Mouse (Mus musculus) CD8-positive naive resting alpha-beta T cell, adult 2 months (primary cell): ENCODE results near the gene Tcstv3.
"Not testable (repeated sequence)": the region's sequence is repeated elsewhere in the genome, so short reads cannot be mapped to it uniquely, and the experiment has no call there.

Experiments used
- DNase-seq, 2 experiments: peaks; one replicate each; pipeline ENCODE4 v3.0.0; 2022; ENCODE audit warnings: low read depth in 2 of 2, low spot score in 2 of 2

The Tcstv3 gene

DNA sequence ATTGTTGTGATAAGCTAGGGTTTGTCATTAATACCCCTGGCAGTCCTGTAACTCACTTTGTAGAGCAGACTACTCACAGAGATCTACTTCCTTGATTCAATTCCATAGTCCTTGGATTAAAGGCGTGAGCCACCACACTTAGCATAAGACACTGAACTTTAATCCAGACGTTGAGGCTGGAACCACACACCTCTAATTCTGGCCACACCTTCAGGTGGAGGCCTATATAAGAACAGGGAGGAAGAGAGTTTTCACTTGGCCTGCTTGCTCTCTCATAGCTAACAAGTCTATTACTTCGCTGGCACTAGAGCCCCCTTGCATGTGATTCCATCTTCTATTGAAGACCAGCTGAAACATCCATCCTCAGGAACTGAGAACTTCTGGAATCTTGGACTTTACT, at the start of gene Tcstv3:
TSS of gene Tcstv3 (plus strand) at position 301 of the 400 bp plus-strand sequence.
- not testable (repeated sequence) for DNase-seq

DNA sequence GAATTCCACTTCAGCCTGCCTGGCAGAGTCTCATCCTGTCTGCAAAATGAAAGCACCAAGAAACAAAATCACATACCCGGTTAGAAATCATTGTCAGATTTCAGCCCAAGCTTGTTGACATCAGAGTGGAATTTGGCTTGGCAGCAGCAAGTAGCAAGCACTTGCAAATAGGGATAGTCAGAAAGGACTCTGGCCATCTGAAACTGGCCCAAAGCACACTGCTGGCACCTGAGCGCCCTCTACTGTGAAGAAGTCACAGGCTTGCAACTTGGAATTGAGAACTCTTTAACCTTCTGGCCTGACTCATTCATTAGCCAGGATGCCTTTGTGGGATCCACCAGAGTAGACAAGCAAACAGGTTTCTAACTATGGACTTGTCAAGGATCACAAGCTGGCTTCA, 38.8 kb upstream of the Tcstv3 start:
- DNase-seq = not testable (repeated sequence)

DNA sequence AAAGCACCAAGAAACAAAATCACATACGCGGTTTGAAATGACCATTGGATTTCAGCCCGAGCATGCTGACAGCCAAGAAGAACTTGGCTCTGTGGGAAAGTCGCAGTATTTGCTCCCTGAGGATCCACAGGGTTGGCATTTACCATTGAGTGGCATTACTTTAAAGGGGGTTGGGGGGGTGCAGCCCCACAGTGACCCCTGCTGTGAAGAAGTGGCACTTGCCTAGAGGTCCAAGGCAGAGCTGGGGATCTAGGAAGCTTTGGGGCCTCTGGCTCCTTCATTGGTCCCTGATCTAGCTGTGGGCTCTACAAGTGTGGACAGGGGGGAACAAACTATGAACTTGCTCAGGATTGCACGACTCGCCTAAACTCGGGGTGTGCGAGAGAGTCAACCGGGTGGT, 37.9 kb upstream of the Tcstv3 start:
- no peak for DNase-seq

DNA sequence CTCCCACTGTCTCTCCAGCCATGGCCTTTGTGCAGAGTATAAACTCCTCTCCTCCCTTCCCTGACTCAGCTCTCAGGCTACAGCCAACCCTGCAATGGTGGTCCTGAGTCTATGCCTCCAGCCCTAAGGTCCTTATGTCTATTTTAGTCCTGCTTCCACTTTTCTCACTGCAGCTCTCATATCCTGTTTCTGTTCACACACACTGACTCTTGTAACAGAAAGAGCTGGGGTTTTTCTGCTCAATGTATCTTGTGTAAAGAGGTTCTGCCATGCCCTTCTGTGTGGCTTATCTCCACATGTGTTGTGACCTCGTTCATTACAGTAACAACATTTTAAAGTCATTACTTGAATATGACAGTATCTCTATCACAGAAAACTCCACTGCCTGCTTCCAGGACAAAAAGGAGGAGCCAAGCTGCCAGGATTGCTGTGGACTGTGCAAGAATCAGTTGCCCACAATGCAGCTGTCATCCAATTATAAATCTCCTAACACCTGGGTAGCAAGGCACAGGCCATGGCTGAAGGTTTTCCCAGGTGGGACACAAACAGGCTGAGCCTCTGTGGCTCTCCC, 17.3 kb upstream of the Tcstv3 start:
- no peak for DNase-seq

DNA sequence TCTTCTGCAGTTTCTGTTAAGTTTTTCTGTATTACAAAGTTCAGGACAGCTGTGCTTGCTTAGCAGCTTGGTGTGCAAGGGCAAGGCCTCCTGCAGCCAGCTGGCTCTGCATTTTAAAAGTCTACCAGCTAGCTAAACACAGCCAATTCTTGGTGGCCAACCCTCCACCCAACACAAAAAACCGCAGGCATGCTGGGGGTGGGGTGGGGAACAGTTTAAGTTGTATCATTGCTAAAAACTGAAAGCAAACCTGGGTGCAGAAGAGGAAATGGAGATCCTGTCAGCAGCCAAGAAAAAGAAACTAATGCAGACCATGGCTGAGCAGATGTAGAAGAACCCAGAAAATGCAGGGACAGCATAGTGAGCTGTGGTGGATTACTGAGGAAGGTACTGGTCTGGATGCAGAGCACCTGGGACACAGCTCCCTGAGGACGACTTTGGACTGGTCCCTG, 16.7 kb upstream of the Tcstv3 start, which contains the start of gene BC147527:
TSS of gene BC147527 (plus strand) at position 402 of the 452 bp plus-strand sequence.
- DNase-seq = peak; percentile 12 to 30

DNA sequence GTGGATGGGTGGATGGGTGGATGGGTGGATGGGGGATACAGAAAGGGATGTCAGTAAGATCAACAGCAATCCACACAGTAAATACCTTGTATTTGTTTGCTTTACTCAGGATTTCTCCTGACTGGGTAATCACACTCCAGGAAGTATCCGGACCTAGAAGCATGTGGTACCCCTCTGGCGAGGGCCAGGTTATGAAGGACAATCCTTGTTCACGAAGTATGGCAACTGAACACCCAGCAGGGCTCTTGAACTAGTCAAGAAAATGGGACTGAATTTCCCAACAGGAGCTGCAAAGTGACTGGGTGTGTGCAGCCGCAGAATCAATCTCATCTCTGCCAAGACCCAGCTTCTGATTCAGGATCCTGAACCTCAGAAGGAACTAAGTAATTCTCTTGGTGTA, 15.8 kb upstream of the Tcstv3 start:
- DNase-seq = no peak

DNA sequence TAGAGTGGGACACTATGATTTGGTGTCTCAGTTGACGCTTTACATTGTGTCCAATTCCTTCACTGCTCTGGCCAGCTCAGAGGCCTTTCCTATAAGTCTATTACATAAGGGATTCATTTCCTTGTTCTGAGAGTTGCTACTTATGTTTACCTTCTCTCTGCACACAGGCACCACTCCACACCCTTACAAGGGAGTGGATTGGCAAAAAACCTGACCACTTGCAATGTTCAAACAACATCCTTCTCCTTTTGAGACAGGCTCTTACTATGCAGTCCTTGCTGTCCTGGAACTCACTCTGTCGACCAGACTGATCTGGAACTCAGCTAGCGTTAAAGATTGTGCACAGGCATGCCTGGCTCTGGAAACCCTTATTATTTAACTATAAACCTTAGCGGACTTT, 5.9 kb upstream of the Tcstv3 start:
- DNase-seq = no peak

DNA sequence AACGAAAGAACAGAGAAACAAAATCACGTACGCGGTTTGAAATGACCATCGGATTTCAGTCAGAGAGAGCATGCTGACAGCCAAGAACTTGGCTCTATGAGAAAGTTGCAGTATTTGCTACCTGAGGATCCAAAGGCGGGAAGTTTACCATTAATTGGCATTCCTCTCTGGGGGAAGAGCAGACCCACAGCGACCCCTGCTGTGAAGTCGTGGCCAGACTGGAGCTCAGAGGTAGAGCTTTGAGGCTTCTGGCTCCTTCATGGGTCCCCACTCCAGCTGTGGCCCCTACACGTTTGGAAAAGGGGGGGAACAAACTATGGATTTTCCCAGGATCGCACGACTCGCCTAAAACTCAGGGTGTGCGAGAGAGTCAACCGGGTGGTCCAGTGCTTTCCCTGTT, 3.1 kb upstream of the Tcstv3 start:
- DNase-seq = peak in 1 of 2 experiments; percentile 24

DNA sequence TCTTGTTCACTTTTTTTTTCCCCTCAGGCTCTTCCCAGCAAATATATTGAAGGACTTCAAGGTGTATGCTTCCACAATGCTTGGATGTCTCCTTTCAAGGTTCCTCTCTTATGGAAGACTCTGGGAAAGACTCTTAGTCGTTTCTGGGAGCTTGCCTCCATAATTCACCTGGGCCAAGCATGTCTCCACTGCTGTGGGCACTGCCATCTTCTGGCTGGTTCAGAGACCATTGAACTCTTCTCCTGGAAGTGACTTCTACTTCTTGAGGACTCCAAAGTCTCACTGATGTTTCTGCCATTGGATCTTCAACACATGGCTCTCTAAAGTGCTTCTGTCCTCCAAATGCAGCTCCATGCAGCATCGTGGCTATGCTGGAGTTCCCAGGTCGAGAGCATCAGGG, 3.5 kb downstream of the Tcstv3 start:
- no peak for DNase-seq

DNA sequence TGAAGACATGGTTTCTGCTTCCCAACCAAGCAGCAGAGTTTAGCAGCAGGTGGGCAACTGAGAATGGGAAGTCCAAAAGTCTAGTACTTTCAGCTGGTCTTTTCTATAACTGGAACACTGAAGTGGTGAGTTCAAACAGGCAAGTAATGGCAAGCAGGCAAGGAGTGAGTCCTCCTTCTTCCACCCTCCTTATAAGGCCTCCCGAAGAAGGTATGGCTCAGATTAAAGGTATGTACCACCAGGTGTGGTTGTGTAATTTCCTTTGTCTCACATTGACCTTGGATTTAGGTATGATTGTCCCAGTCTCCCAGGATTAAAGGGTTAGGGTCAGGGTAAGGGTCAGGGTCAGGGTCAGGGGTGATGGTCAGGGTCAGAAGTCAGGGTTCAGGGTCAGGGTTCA, 4.0 kb downstream of the Tcstv3 start:
- DNase-seq = no peak
